Mouse (Mus musculus) WW6 (cell line): Measurements from ENCODE around the gene Rpap1.

ENCODE experiments used
- DNase-seq: peaks from one replicate; pipeline ENCODE4 v3.0.0-alpha.2; 2013; ENCODE audit warnings: low read depth, low spot score

The Rpap1 gene

DNA sequence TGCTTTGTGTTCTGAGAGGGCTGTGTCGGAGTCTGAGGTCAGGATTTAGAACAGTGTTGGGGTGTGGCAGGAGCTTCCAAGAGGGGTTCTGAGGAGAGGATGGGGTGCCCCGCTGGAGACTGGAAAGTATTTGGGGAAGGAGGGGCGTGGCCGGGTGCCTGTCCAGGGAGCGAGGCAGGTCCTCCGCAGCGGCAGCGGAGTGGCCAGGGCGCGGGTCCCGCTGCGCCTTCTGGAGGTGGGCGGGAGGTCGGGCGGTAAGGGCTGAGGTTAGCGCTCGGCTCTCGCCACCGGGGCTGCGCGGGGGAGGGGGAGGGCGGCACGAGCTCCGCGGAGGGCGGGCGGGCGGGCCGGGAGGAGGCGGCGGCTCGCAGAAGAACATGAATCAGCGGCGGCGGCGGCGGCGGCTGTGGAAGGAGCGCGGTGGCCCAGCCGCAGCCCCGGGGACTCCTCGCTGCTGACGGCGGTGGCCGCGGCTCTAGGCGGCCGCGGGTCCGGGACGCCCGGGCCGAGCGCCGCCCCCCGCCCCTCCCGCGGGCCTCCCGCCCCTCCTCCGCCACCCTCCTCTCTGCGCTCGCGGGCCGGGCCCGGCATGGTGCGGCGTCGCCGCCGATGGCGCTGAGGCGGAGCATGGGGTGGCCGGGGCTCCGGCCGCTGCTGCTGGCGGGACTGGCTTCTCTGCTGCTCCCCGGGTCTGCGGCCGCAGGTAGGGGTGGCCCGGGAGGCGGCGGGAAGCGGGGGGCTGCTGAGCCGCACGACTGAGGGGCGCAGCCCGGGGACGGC is 12.0 kb upstream of the Rpap1 start:
- no peak for DNase-seq

DNA sequence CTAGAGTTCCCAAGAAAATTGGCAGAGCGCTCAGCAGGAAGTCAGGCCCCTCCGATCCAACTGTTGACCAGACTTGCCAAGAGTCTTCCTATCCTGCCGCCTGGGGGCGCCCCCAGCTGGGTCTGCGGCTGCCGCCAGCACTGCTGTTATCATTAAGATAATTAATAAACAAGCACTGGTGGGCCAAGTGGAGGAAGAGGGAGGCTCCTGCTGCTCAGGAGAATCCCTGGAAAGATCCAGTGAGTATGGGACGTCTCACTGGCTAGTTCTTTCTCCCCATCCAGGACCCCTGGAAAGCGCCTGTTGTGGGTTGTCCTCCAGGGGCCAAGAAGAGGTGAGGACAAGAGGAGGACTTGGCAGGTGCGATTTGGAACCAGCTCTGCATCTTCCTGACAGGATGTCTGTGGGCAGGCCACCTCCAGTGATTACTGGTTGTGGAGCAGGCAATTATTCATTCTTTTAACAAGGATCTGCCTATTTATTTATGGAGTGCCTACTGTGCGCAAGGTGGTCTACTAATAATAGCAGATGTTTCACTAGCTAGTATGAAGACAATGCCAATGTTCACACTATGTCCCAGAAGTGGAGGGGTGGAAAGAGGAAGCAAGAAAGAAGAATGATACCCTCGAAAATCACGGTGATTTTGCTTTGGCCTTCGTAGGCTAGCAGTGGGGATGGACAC is 11.1 kb upstream of the Rpap1 start:
- DNase-seq: no peak

DNA sequence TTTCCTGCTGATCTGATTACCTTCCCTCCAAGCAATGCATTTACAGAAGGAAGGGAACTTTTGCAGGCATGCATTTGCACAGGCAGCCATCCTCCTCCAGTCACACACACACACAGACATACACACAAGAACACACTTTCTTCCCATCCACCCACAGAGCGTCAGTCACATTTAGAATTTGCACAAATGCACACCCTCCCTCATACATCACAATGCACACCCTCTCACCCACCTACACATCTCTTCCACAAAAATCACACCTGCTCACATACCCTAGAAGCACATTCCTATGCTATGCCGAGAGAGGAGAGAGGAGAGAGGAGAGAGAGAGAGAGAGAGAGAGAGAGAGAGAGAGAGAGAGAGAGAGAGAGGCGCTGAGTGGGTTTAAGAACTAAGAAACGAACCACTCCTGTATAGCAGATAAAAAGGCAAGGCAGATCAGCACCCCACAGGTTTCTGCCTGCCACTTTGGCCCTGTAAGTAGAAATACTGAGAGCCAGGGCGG is 10.0 kb upstream of the Rpap1 start, which contains the start of gene Tyro3:
Gene Tyro3, plus strand, starts transcription at position 455 of the 505 bp plus-strand sequence.
- DNase-seq: no peak

- no peak for DNase-seq
Observed at GRCm38 (mm10) chr2:119789996-119790395, 2.7 kb upstream of the Rpap1 start.

- DNase-seq: no peak
Observed at GRCm38 (mm10) chr2:119767246-119767645, 20.1 kb downstream of the Rpap1 start.

DNA sequence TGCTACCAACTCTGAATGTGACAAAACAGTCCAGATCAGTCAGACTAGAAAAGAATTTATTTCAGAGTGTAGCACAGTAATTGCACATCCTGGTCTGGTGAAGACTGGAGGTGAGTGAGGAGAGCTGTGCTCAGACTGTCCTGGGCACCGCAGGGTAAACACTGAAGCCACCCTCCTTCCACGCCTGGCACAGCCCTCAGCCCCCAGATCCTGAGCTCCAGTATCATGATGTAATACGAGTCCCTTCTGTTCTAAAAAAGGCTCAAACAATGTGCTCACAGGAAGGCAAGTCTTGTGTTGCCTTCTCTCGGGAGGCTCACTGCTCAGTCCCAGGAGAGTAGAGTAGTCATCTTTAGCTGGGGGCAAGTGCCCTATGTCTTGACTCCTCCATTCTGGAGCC is 23.4 kb downstream of the Rpap1 start:
- DNase-seq: no peak

DNA sequence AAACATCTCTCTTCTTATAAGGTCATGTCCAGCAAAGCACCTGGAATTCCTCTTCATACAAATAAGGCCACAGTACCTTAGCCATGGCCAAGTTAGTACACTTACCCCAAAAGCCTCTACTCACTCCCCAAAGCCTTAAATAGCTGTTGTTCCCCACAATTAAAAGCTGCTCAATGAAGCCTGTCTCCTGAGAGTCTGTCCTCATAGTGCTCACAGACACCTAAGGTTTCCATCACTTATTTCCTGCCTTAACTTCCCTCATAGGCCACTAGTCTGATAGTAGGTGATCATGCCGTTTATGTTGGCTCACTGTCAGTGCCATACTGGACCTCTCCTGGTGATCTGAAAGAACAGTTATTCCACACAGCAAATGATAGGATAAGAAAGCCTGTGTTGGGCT is 25.1 kb downstream of the Rpap1 start:
- DNase-seq: no peak

- DNase-seq: no peak
Observed at GRCm38 (mm10) chr2:119760251-119760650, 27.1 kb downstream of the Rpap1 start, which contains the start of gene Ltk. Gene Ltk, minus strand, starts transcription at chr2:119760431.

DNA sequence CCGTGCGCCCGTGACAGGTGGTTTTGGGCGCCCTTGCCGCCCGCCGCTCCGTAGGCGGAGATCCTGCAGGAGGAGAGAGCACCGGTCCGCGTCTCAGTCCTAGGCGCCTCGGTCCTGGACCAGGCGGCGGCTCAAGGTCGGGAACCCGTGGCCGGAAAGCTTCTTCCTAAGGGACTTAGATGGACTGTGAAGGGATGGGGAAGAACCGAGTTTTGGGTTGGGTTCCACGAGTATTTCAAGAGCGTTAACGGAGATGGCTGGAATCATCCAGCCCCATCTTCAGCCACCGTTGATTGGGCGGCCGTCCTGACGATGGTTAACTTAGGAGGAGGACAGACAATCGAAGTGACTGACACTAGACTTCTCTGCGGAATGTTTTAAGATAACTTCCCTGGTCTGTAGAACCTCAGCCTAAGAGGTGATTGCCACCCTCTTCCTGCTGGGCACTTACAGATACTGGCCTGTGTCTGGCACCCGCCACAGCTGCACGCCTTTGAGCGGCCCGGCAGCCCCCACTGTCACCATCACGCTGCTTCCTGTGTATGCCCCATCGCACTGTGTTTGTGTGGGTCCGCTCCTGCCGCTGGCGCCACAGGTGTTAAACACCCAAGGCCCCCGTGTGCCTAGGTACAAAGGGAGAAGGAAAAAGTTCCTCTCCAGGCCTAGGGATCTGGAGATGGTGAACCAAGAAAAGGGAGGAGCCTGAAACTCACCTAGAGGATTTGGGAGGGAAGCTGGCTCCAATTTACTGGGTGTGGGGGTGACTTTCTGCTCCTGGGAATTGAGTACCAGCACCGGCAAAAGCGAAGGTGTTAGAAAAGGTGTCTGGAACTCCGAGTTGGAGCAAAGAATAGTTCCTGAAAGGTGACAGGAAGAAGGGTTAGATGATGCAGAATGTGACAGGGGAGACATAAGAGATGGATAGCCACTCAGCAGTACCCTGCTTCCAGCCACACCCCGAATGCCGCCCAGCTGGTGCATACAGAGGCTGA is 28.2 kb downstream of the Rpap1 start:
- DNase-seq: no peak

DNA sequence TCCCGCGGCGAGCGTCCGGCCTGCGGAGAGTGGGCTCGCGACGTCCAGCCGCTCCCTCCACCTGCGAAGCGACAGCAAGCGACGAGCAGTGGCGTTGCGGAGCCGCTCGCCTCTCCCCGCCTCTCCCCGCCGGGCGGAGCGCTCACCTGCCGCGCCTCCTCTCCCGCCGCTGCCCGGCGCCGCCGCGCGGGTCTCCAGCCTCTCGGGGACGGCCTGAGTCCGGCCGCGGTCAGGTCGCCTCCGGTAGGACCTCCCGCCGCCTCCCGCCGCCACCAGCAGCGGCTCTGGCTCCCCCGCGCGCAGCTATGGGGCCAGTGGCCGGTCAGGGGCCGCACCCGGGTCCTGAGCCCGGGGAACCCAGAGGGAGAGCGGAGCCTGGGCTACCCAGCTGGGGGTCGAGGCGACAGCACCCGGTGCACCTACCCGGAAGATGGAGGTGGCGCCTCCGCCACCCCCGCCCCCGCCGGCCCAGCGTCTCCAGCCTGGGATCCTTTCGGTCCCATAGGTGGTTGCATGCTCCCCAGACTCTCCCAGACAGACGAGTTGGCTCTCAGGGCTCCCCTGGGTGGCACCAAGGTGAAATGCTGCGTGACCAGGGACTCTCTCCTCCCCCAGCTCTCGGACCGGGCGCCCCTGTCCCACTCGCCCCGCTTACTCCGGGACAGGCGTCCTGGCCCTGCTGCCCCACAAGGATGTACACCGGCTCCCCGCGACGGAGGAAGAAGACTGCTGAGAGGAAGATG is 29.1 kb downstream of the Rpap1 start:
- no peak for DNase-seq

- DNase-seq: no peak
Observed at GRCm38 (mm10) chr2:119757601-119758100, 29.7 kb downstream of the Rpap1 start.

GRCm38 (mm10) chr2:119749260-119749659 is 38.1 kb downstream of the Rpap1 start:
- no peak for DNase-seq

DNA sequence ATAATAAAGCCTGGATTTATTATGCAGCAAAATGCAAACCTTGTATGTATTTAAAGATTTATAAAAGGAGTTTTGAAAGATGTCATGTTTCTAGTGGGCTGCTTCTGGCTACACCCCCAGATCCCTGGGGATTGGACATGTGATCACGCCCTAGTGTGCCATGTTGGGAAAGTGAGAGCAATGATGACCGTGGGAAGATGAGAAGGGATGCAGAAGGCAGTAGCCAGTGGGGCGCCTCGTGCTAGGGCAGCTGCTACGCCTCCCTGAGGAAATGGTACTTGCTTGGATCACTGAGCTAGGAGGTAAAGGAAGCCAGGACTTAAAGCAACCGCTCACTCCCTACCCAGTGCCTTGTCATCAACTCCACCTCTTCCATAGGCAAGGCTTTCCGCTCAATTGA is 39.8 kb downstream of the Rpap1 start:
- DNase-seq: no peak

DNA sequence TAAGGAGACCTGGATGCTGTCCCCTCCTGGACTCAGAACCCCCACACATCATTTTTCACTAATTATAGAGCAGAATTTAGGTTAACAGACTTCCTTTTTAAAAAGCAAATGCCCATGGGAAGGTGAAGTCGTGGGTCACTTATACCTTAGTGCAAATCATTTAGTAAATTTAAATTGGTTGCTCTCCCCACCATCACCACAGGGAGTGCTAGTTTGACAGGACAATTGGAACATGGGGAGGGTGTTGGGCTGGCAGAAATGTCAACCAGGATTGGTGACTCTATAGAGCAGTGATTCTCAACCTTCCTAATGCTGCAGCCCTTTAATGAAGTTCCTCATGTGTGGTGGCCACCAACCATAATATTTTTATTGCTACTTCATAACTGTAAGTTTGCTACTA is 42.1 kb downstream of the Rpap1 start:
- no peak for DNase-seq

GRCm38 (mm10) chr2:119744163-119745111 is 42.9 kb downstream of the Rpap1 start:
- DNase-seq: no peak

DNA sequence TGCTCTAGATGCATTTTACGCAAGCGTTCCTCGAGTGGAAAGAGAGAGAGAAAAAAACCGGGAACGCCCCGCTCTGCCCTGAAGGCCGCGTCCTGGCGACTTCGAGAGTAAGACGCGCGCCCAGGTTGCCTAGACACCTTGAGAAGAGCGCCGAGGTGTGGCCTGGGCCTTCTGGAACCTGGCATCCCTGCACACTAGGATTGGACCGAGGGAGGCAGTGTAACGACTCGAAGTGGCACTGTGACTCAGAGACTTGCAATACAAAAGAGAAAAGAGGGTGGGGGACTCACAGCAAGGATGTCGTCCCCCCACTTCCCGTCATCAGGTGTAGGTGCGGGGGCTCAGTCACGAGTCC is 43.6 kb downstream of the Rpap1 start:
- DNase-seq: no peak

DNA sequence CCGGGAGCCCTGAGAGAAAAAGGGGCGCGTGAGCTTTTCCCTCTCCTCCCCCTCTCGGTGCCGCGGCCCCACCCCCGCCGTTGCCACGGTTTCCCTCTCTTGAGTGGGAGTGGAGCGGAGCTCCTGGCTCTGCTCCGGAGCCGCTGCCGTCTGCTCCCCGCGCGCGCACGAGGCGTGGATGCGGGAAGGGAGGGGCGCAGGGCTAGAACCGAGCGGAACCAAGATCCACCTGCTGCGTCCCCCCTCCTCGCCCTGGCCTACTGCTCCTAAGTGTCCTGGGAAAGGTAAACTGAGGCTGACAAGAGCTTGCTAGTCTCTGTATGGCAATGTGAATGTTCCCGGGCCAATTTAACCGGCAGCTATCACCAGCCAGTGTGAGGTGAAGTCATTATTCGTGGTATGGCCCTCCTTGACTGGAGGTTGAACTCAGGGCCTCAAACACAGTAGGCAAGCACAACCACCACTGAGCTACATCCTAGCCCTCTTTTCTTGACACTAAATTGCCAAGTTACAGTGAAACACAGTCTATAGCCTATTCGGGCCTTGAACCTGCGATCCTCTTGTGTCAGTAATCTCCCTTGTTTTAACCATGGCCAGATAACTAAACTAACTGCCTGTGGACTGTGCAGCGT is 44.0 kb downstream of the Rpap1 start:
- no peak for DNase-seq

- DNase-seq: no peak
Observed at GRCm38 (mm10) chr2:119742461-119743175, 44.7 kb downstream of the Rpap1 start.
